Mouse (Mus musculus) midbrain, embryonic 14.5 days (tissue): Measurements from ENCODE around the gene Cd22. TPM values are rescaled to one million over a fixed set of nuclear protein-coding genes. Genes with fewer than 3 reads are reported as not detected.

Experiments used
- ATAC-seq: fragments of 200-750 bp; cut with Nextera tagmentation; 2 replicates; pipeline ENCODE4 v1.8.0; 2017; ENCODE audit warnings: moderate number of reproducible peaks, moderate library complexity; ENCODE audit not compliant: low FRiP score, low TSS enrichment
- DNase-seq: peaks from one replicate; pipeline ENCODE4 v3.0.0-alpha.2; 2015
- H3K27ac ChIP-seq: fragments of 300-500 bp; sonication (generic); replicated peaks from 2 replicates; pipeline ENCODE4 v1.5.1; 2014; ENCODE audit warnings: mild to moderate bottlenecking, low read depth, low read length, moderate library complexity
- H3K27me3 ChIP-seq: fragments of 300-500 bp; sonication (generic); 2 replicates; pipeline ENCODE4 v1.6.1; 2014; ENCODE audit warnings: low read length, control low read depth, mixed read lengths; ENCODE audit not compliant: control insufficient read depth, insufficient read depth
- H3K36me3 ChIP-seq: fragments of 300-500 bp; sonication (generic); 2 replicates; pipeline ENCODE4 v1.6.1; 2014; ENCODE audit warnings: low read length, control low read depth; ENCODE audit not compliant: control insufficient read depth, insufficient read depth
- H3K4me1 ChIP-seq: fragments of 300-500 bp; sonication (generic); 2 replicates; pipeline ENCODE4 v1.6.1; 2014; ENCODE audit warnings: mild to moderate bottlenecking, antibody characterized with exemption, low read length, control low read depth; ENCODE audit not compliant: control insufficient read depth, insufficient read depth
- H3K4me2 ChIP-seq: fragments of 300-500 bp; sonication (generic); 2 replicates; pipeline ENCODE4 v1.6.1; 2014; ENCODE audit warnings: mild to moderate bottlenecking, low read length, moderate library complexity
- H3K4me3 ChIP-seq: fragments of 300-500 bp; sonication (generic); replicated peaks from 2 replicates; pipeline ENCODE4 v1.5.1; 2014; ENCODE audit warnings: low read depth, low read length
- H3K9ac ChIP-seq: fragments of 300-500 bp; sonication (generic); replicated peaks from 2 replicates; pipeline ENCODE4 v1.6.1; 2014; ENCODE audit warnings: mild to moderate bottlenecking, low read length, moderate library complexity
- H3K9me3 ChIP-seq: fragments of 300-500 bp; sonication (generic); 2 replicates; pipeline ENCODE4 v1.6.1; 2016; ENCODE audit warnings: low read length, control low read depth, mixed read lengths; ENCODE audit not compliant: control insufficient read depth
- WGBS: fragments of 180-500 bp; shearing (Covaris S2); extraction: QIAGEN DNeasy Blood & Tissue Kit; methylation state at CpG from one replicate; pipeline ENCODE4 v1.1.7; 2014; 5-methylcytosine and 5-hydroxymethylcytosine counted together
- polyA plus RNA-seq: library from polyadenylated mRNA; unstranded; fragments of >200 nt; fragmentation: Nextera tagmentation; extraction: Ambion mirVana; gene quantifications from 2 replicates; pipeline ENCODE4 v1.2.1, GENCODE M21; 2014

The Cd22 gene
- polyA plus RNA-seq, 1 experiment from 2014 or later: not detected

DNA sequence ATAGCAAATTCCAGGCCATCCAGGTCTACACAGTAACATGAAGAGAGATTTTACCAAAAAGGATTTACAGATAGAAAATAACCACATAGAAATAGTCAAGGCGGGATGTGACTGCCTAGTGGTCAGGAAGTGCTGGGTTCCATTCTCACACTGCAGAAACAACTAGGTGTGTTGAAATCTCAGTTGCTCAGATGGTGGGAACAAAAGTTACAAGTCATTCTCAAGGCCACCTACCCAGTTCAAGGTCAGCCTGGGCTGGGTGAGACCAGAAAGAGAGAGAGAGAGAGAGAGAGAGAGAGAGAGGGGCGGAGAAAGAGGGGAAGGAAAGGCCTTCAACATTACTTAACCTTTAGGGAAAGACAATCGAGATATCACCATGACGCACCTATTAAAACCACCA is 6.7 kb upstream of the Cd22 start:
- H3K4me3 ChIP-seq: no peak overlapping the region

DNA sequence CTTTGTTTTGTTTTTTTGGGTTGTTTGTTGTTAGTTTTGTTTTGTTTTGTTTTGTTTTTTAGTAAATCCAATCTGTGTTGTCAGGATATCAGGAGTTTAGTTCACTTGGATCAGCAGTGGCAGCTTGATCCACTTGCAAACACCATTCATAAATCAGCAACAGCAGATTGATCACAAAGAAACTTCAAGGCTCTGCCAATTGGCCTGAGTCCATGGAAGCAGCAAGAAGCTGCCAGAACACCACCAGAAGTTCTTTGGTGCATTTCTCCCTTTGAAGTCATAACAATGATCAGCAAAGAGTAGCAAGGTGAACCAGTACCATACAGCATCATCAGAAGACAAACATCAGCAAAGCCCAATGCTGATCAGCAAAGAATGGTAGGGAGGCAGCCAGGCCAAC is 3.9 kb upstream of the Cd22 start:
- Histone ChIP-seq H3K27ac (no peak overlapping the region), H3K9ac (no peak overlapping the region), H3K27me3 (no peaks in the 10 kb centered on the region), H3K4me1 (no peaks in the 10 kb centered on the region), H3K4me3 (no peak overlapping the region), H3K4me2 (no peak overlapping the region), H3K36me3 (no peaks in the 10 kb centered on the region), H3K9me3 (no peaks in the 10 kb centered on the region)
- DNase-seq (no peak), ATAC-seq (no peak)

More for the DNA sequence above, 6.7 kb upstream of the Cd22 start:
- no peak overlapping the region for H3K4me2 ChIP-seq
- WGBS: 83% methylated on average over 4 of the region's 4 CpGs
- H3K27me3 ChIP-seq: no peaks in the 10 kb centered on the region
- H3K9ac ChIP-seq: no peak overlapping the region
- H3K9me3 ChIP-seq: no peaks in the 10 kb centered on the region
- no peaks in the 10 kb centered on the region for H3K4me1 ChIP-seq
- DNase-seq: no peak
- no peak for ATAC-seq
- no peak overlapping the region for H3K27ac ChIP-seq
- no peaks in the 10 kb centered on the region for H3K36me3 ChIP-seq

DNA sequence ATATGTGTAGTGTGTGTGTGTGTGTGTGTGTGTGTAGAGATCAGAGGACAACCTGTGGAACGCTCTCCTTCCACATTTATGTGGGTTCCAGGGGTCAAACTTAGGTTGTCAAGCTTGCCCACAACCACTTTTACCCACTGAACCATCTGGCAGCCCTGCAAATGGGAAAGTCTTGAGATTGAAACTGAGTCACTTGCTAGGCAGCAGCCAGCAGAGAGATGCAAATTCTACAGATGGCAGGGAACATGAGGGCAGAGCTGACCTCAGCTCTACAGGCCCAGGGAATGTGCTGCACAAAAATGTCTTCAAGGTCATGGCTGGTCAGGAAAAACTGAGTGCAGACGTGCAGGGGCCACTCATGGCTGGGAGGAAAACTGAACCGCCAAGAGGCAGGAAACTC is 1.2 kb upstream of the Cd22 start:
- Histone ChIP-seq H3K4me1 (no peaks in the 10 kb centered on the region), H3K9me3 (no peaks in the 10 kb centered on the region), H3K36me3 (no peaks in the 10 kb centered on the region), H3K4me2 (no peak overlapping the region), H3K9ac (no peak overlapping the region), H3K4me3 (no peak overlapping the region), H3K27me3 (no peaks in the 10 kb centered on the region), H3K27ac (no peak overlapping the region)
- ATAC-seq: no peak
- no peak for DNase-seq
- WGBS: 88% methylated on average over 3 of the region's 3 CpGs

GRCm38 (mm10) chr7:30878950-30879349 is 1.2 kb downstream of the Cd22 start:
- Histone ChIP-seq H3K9me3 (no peaks in the 10 kb centered on the region), H3K36me3 (no peaks in the 10 kb centered on the region), H3K4me2 (no peak overlapping the region), H3K27ac (no peak overlapping the region), H3K4me3 (no peak overlapping the region), H3K9ac (no peak overlapping the region), H3K27me3 (no peaks in the 10 kb centered on the region), H3K4me1 (no peaks in the 10 kb centered on the region)
- ATAC-seq (no peak), DNase-seq (no peak)
- WGBS: 86% methylated on average over 6 of the region's 6 CpGs

- H3K9me3 ChIP-seq: no peaks in the 10 kb centered on the region
- H3K27me3 ChIP-seq: no peaks in the 10 kb centered on the region
- ATAC-seq (no peak), DNase-seq (peak; percentile 81)
- no peak overlapping the region for H3K4me2 ChIP-seq
- no peaks in the 10 kb centered on the region for H3K36me3 ChIP-seq
- no peaks in the 10 kb centered on the region; the same call in 1 of the 2 replicates for H3K4me1 ChIP-seq
- H3K4me3 ChIP-seq: no peak overlapping the region
- H3K9ac ChIP-seq: no peak overlapping the region
- WGBS: 24% methylated on average over 15 of the region's 15 CpGs
- no peak overlapping the region for H3K27ac ChIP-seq
Measured at GRCm38 (mm10) chr7:30873083-30873482, 7.1 kb downstream of the Cd22 start.

DNA sequence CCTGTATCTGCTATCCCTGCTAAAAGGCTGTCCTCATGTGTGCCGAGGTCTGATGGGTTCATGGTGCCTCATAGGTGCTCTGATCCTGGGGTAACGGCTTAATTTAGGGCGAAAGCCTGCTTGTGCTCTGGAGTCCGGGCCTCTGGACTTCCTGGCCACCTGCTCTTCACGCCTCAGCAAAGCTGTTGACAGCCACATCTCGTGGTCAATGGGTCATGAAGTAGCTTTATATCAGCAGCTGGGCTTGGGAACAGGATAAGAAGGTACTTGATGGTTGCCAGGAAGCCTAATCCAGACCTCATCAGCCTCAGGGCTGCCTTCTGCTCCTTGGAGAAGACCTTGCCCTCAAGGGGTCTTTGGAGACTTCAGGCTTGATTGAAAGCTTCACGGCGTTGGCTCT is 16.8 kb downstream of the Cd22 start:
- ATAC-seq: no peak
- no peaks in the 10 kb centered on the region for H3K4me1 ChIP-seq
- no peaks in the 10 kb centered on the region for H3K27me3 ChIP-seq
- H3K36me3 ChIP-seq: no peaks in the 10 kb centered on the region
- no peak overlapping the region for H3K9ac ChIP-seq
- no peak for DNase-seq
- no peaks in the 10 kb centered on the region for H3K9me3 ChIP-seq
- H3K4me3 ChIP-seq: no peak overlapping the region
- WGBS: 48% methylated on average over 8 of the region's 8 CpGs
- no peak overlapping the region for H3K4me2 ChIP-seq
- H3K27ac ChIP-seq: no peak overlapping the region

DNA sequence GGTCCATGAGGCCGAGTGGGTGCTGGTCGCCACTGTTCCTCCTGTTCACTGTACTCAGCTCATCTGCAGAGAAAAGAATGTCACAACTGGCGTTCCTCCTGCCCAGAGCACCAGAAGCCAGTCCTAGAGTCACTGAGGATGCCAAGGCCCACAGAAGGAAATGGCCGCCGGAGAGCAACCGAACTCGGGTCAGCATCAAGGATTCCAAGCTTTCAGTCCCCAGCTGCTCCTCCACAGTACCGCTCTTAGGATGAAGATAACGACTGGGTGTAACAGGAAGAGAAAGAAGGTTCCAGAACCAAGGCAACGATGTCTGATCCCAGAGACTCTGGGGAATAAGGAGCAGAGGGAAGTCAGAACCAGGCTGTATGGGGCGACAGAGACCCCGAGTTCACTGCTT is 18.7 kb downstream of the Cd22 start, which contains the start of gene Ffar1:
Gene Ffar1, minus strand, starts transcription at position 101 of the 400 bp plus-strand sequence.
- Histone ChIP-seq H3K4me3 (no peak within 1 kb of the TSS), H3K36me3 (no peaks in the 10 kb centered on the region), H3K27me3 (no peaks in the 10 kb centered on the region), H3K4me2 (no peak within 1 kb of the TSS), H3K27ac (no peak within 1 kb of the TSS), H3K9ac (no peak within 1 kb of the TSS), H3K4me1 (no peaks in the 10 kb centered on the region), H3K9me3 (no peaks in the 10 kb centered on the region)
- WGBS: 91% methylated on average over 12 of the region's 12 CpGs
- DNase-seq: no peak
- ATAC-seq: no peak

DNA sequence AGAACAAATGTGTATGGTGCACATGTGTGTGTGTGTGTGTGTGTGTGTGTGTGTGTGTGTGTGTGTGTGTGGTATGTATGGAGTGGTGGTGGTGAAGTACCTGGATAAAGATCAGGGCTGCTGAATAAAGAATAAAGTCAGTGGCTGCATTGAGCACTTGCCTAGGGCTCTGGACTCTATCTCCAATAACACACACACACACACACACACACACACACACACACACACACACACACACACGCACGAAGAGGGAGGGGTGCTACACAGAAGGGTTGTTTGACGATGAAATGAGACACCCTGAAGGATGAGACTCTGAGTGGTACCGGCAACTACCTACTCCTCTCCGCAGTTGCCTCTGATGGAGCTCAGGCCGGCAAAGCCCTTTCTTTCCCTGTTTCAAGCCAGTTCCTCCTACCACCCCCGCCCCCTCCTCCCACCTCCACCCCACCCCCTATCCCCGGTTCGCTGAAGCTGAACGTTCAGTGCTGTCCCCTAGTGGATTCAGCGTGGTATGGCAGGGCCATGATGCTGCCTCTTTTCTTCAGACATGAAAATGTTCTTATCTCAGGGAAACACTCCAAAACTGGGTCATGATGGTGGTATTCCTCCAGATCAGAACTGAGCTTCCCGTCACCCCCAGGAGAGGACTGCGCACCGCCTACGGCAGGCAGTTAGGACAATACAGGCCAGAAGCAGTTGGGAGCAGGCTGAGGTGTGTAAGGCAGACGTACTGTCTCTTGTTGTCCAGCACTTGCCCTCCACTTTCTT is 20.3 kb downstream of the Cd22 start:
- Histone ChIP-seq H3K4me3 (peak overlapping the region; percentile 27), H3K27ac (no peak overlapping the region), H3K36me3 (no peaks in the 10 kb centered on the region), H3K27me3 (no peaks in the 10 kb centered on the region), H3K9me3 (no peaks in the 10 kb centered on the region), H3K4me2 (peak overlapping the region; percentile 50), H3K4me1 (no peaks in the 10 kb centered on the region), H3K9ac (no peak overlapping the region)
- peak; percentile 58; the same call in 1 of the 2 replicates for ATAC-seq
- peak; percentile 89 for DNase-seq
- WGBS: 13% methylated on average over 16 of the region's 16 CpGs

DNA sequence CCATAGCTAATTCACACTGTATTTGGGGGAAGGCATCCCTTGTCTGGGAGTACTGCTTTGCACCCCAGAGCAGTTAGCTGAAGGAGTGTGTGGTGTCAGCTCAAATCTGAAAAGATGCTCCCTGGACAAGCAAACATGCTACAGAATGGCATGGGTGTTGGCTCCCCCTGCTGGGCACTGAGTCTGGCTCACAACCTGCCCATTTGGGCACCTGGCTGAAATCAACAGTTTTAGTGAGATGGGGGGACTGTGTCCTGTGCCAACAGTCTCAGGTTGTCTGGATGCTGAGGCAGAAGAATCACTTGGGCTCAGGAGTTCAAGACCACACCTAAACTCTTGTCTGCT is 20.9 kb downstream of the Cd22 start:
- DNase-seq (peak; percentile 89), ATAC-seq (peak; percentile 46; the same call in 1 of the 2 replicates)
- Histone ChIP-seq H3K9ac (no peak overlapping the region), H3K36me3 (no peaks in the 10 kb centered on the region), H3K4me3 (no peak overlapping the region), H3K9me3 (no peaks in the 10 kb centered on the region), H3K4me1 (no peaks in the 10 kb centered on the region), H3K4me2 (no peak overlapping the region), H3K27ac (no peak overlapping the region), H3K27me3 (no peaks in the 10 kb centered on the region)
